Mouse (Mus musculus): ENCODE data around the gene Nucks1. TPM values are rescaled to one million over a fixed set of nuclear protein-coding genes. Genes with fewer than 3 reads are reported as not detected.
A peak's percentile ranks its signal among the peaks of the same experiment; 100 is the strongest.

Nucks1 gene
- polyA plus RNA-seq, 1 experiment, result 14.3 TPM

GRCm38 (mm10) chr1:131941501-131941900 is 31.2 kb downstream of the Nucks1 start:
- WGBS, result 97% methylated on average over 1 of the region's 1 CpGs
- TF ChIP-seq CTCF (conservative IDR thresholded peaks at IDR 0.05; ENCODE audit: insufficient read depth, insufficient read length, low read depth, low read length), result no peak
- no peak for TF ChIP-seq POLR2A (IDR thresholded peaks at IDR 0.05; ENCODE audit: low read depth, low read length)
- no peak overlapping the region for H3K27ac ChIP-seq (ENCODE audit: insufficient read depth, low read depth, low read length)

GRCm38 (mm10) chr1:131942621-131943590 is 32.6 kb downstream of the Nucks1 start:
- H3K27me3 ChIP-seq (replicated peaks; ENCODE audit: control insufficient read depth, insufficient read depth, low read length), result no peaks in the 10 kb centered on the region
- WGBS, result 41% methylated on average over 16 of the region's 16 CpGs
- peak overlapping the region; percentile 66 for H3K27ac ChIP-seq (ENCODE audit: insufficient read depth, low read depth, low read length)
- DNase-seq, result peak; percentile 35
- no peak overlapping the region for H3K4me3 ChIP-seq (ENCODE audit: insufficient read depth, low read depth, low read length)
- no peaks in the 10 kb centered on the region for H3K36me3 ChIP-seq (ENCODE audit: control insufficient read depth, insufficient read depth, low read length)
- H3K4me1 ChIP-seq (ENCODE audit: control insufficient read depth, insufficient read depth, low read length), result no peaks in the 10 kb centered on the region; the same call in 1 of the 2 replicates
- TF ChIP-seq CTCF (conservative IDR thresholded peaks at IDR 0.05; ENCODE audit: insufficient read depth, insufficient read length, low read depth, low read length) (no peak), POLR2A (IDR thresholded peaks at IDR 0.05; ENCODE audit: low read depth, low read length) (no peak)

More at GRCm38 (mm10) chr1:131941501-131941900, 31.2 kb downstream of the Nucks1 start:
- Histone ChIP-seq H3K36me3 (ENCODE audit: control insufficient read depth, insufficient read depth, low read length) (no peaks in the 10 kb centered on the region), H3K27me3 (replicated peaks; ENCODE audit: control insufficient read depth, insufficient read depth, low read length) (no peaks in the 10 kb centered on the region), H3K4me1 (ENCODE audit: control insufficient read depth, insufficient read depth, low read length) (no peaks in the 10 kb centered on the region; the same call in 1 of the 2 replicates), H3K4me3 (ENCODE audit: insufficient read depth, low read depth, low read length) (no peak overlapping the region)
- no peak for DNase-seq

GRCm38 (mm10) chr1:131945674-131946440 is 35.5 kb downstream of the Nucks1 start:
- 81% methylated on average over 10 of the region's 10 CpGs for WGBS
- TF ChIP-seq POLR2A (IDR thresholded peaks at IDR 0.05; ENCODE audit: low read depth, low read length) (no peak), CTCF (conservative IDR thresholded peaks at IDR 0.05; ENCODE audit: insufficient read depth, insufficient read length, low read depth, low read length) (no peak)
- Histone ChIP-seq H3K4me3 (ENCODE audit: insufficient read depth, low read depth, low read length) (no peak overlapping the region), H3K4me1 (ENCODE audit: control insufficient read depth, insufficient read depth, low read length) (no peaks in the 10 kb centered on the region; the same call in 1 of the 2 replicates), H3K27ac (ENCODE audit: insufficient read depth, low read depth, low read length) (no peak overlapping the region), H3K27me3 (replicated peaks; ENCODE audit: control insufficient read depth, insufficient read depth, low read length) (no peaks in the 10 kb centered on the region), H3K36me3 (ENCODE audit: control insufficient read depth, insufficient read depth, low read length) (no peaks in the 10 kb centered on the region)
- DNase-seq, result no peak

GRCm38 (mm10) chr1:131946462-131947215 is 36.3 kb downstream of the Nucks1 start:
- Histone ChIP-seq H3K4me3 (ENCODE audit: insufficient read depth, low read depth, low read length) (no peak overlapping the region), H3K4me1 (ENCODE audit: control insufficient read depth, insufficient read depth, low read length) (no peaks in the 10 kb centered on the region; the same call in 1 of the 2 replicates), H3K36me3 (ENCODE audit: control insufficient read depth, insufficient read depth, low read length) (no peaks in the 10 kb centered on the region), H3K27me3 (replicated peaks; ENCODE audit: control insufficient read depth, insufficient read depth, low read length) (no peaks in the 10 kb centered on the region), H3K27ac (ENCODE audit: insufficient read depth, low read depth, low read length) (no peak overlapping the region)
- no peak for TF ChIP-seq POLR2A (IDR thresholded peaks at IDR 0.05; ENCODE audit: low read depth, low read length)
- no peak for TF ChIP-seq CTCF (conservative IDR thresholded peaks at IDR 0.05; ENCODE audit: insufficient read depth, insufficient read length, low read depth, low read length)
- DNase-seq, result no peak
- WGBS, result 84% methylated on average over 11 of the region's 11 CpGs

GRCm38 (mm10) chr1:131947997-131948525 is 37.7 kb downstream of the Nucks1 start:
- TF ChIP-seq CTCF (conservative IDR thresholded peaks at IDR 0.05; ENCODE audit: insufficient read depth, insufficient read length, low read depth, low read length), result no peak
- no peak for TF ChIP-seq POLR2A (IDR thresholded peaks at IDR 0.05; ENCODE audit: low read depth, low read length)
- Histone ChIP-seq H3K36me3 (ENCODE audit: control insufficient read depth, insufficient read depth, low read length) (no peaks in the 10 kb centered on the region), H3K27me3 (replicated peaks; ENCODE audit: control insufficient read depth, insufficient read depth, low read length) (no peaks in the 10 kb centered on the region), H3K4me3 (ENCODE audit: insufficient read depth, low read depth, low read length) (no peak overlapping the region), H3K4me1 (ENCODE audit: control insufficient read depth, insufficient read depth, low read length) (no peaks in the 10 kb centered on the region; the same call in 1 of the 2 replicates), H3K27ac (ENCODE audit: insufficient read depth, low read depth, low read length) (no peak overlapping the region)
- WGBS, result 59% methylated on average over 1 of the region's 1 CpGs
- no peak for DNase-seq

- Histone ChIP-seq H3K27ac (ENCODE audit: insufficient read depth, low read depth, low read length) (no peak overlapping the region), H3K36me3 (ENCODE audit: control insufficient read depth, insufficient read depth, low read length) (no peaks in the 10 kb centered on the region), H3K4me3 (ENCODE audit: insufficient read depth, low read depth, low read length) (no peak overlapping the region), H3K27me3 (replicated peaks; ENCODE audit: control insufficient read depth, insufficient read depth, low read length) (no peaks in the 10 kb centered on the region), H3K4me1 (ENCODE audit: control insufficient read depth, insufficient read depth, low read length) (no peaks in the 10 kb centered on the region)
- no peak for DNase-seq
- 81% methylated on average over 12 of the region's 12 CpGs for WGBS
- TF ChIP-seq POLR2A (IDR thresholded peaks at IDR 0.05; ENCODE audit: low read depth, low read length) (no peak), CTCF (conservative IDR thresholded peaks at IDR 0.05; ENCODE audit: insufficient read depth, insufficient read length, low read depth, low read length) (no peak)
Measured at GRCm38 (mm10) chr1:131954242-131954865, 44.0 kb downstream of the Nucks1 start.

All from kidney, adult 2 months (tissue).